Mouse (Mus musculus) lung, adult 2 months (tissue): ENCODE data around the gene Cox7b2.

ENCODE experiments used
- CTCF ChIP-seq: fragments of 200-500 bp; IDR thresholded peaks from 2 replicates; pipeline ENCODE4 v1.5.1; 2011; ENCODE audit warnings: mild to moderate bottlenecking, low read length, control low read depth; ENCODE audit not compliant: insufficient read depth
- POLR2A ChIP-seq: fragments of 200-500 bp; IDR thresholded peaks from 2 replicates; pipeline ENCODE4 v1.6.1; 2011; ENCODE audit warnings: low read depth, mild to moderate bottlenecking, control low read depth, low read length, borderline replicate concordance; ENCODE audit errors: extremely low read depth

DNA sequence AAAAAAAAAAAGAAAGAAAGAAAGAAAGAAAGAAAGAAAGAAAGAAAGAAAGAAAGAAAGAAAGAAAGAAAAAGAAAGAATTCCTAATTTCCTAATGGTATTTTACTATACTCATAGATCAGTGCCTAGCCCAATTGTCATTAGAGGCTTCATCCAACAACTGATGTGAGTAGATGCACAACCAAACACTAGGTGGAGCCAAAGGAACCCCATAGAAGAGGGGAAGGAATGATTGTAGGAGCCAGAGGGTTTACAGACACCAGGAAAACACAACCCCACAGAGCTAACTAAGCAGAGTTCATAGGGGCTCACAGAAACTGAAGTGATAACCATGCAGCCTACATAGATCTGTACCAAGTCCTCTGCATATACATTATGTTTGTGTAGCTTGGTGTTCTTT is 2.5 kb downstream of the Cox7b2 start:
- TF ChIP-seq CTCF (no peak), POLR2A (no peak)
